Mouse (Mus musculus) intestine, embryonic 14.5 days (tissue): ENCODE measurements around the gene Vmn1r62. TPM values are rescaled to one million over a fixed set of nuclear protein-coding genes. Genes with fewer than 3 reads are reported as not detected.
"Not testable (repeated sequence)": the region's sequence is repeated elsewhere in the genome, so short reads cannot be mapped to it uniquely, and the experiment has no call there.

Experiments used
- ATAC-seq: fragments of 200-750 bp; cut with Nextera tagmentation; replicated peaks from 2 replicates; pipeline ENCODE4 v1.8.0; 2017; ENCODE audit warnings: low read depth, moderate number of reproducible peaks, moderate TSS enrichment, moderate library complexity; ENCODE audit not compliant: low FRiP score, low TSS enrichment
- DNase-seq: peaks from one replicate; pipeline ENCODE4 v3.0.0-alpha.2; 2018; ENCODE audit warnings: low spot score
- H3K27ac ChIP-seq: fragments of 300-500 bp; sonication (generic); 2 replicates; pipeline ENCODE4 v1.5.1; 2014; ENCODE audit warnings: low read depth, mild to moderate bottlenecking, control low read depth
- H3K27me3 ChIP-seq: fragments of 300-500 bp; sonication (generic); replicated peaks from 2 replicates; pipeline ENCODE4 v1.6.1; 2014; ENCODE audit warnings: low read length, control low read depth; ENCODE audit not compliant: control insufficient read depth, insufficient read depth
- H3K36me3 ChIP-seq: fragments of 300-500 bp; sonication (generic); 2 replicates; pipeline ENCODE4 v1.6.1; 2014; ENCODE audit warnings: low read length, control low read depth; ENCODE audit not compliant: control insufficient read depth, insufficient read depth
- H3K4me1 ChIP-seq: fragments of 300-500 bp; sonication (generic); replicated peaks from 2 replicates; pipeline ENCODE4 v1.6.1; 2014; ENCODE audit warnings: low read length, control low read depth, mixed read lengths; ENCODE audit not compliant: control insufficient read depth, insufficient read depth
- H3K4me2 ChIP-seq: fragments of 300-500 bp; sonication (generic); 2 replicates; pipeline ENCODE4 v1.6.1; 2014; ENCODE audit warnings: low read length
- H3K4me3 ChIP-seq: fragments of 300-500 bp; sonication (generic); 2 replicates; pipeline ENCODE4 v1.5.1; 2014; ENCODE audit warnings: low read depth, low read length, control low read depth, mixed read lengths
- H3K9ac ChIP-seq: fragments of 300-500 bp; sonication (generic); 2 replicates; pipeline ENCODE4 v1.6.1; 2014; ENCODE audit warnings: mild to moderate bottlenecking, low read length
- H3K9me3 ChIP-seq: fragments of 300-500 bp; sonication (generic); 2 replicates; pipeline ENCODE4 v1.6.1; 2016; ENCODE audit warnings: low read length, control low read depth; ENCODE audit not compliant: control insufficient read depth
- WGBS: fragments of 180-500 bp; shearing (Covaris S2); extraction: QIAGEN DNeasy Blood & Tissue Kit; methylation state at CpG from one replicate; pipeline ENCODE4 v1.1.7; 2014; 5-methylcytosine and 5-hydroxymethylcytosine counted together
- polyA plus RNA-seq: library from polyadenylated mRNA; unstranded; fragments of >200 nt; fragmentation: Nextera tagmentation; extraction: Ambion mirVana; gene quantifications from 2 replicates; pipeline ENCODE4 v1.2.1, GENCODE M21; 2014

The Vmn1r62 gene
- not detected in 2 replicates for polyA plus RNA-seq

DNA sequence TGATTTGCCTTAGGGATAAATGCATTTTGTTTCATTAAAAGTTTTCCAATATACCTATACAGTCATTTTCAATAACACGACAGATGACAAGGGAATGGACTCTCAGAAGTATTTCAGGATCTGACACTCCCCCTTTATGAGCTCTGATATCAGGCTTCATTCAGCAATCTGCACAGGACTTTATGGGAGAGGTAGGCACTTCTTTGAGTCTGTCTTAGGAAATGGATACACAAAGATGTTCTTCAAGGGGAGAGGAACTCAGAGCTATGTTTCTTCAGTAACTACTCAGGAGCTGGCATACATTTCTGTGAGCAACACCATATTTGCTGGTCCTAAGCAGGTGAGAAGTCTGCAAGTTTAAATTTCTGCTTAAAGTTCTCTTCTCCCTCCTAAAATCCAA is at the start of gene Vmn1r62:
Gene Vmn1r62 (plus strand): TSS at position 301 of the 400 bp plus-strand sequence.
- not testable (repeated sequence) for H3K9ac ChIP-seq, H3K4me2 ChIP-seq, ATAC-seq, H3K4me1 ChIP-seq, H3K27me3 ChIP-seq, H3K27ac ChIP-seq, H3K36me3 ChIP-seq, DNase-seq, H3K9me3 ChIP-seq, H3K4me3 ChIP-seq
- no CpG with 5 or more reads among the region's 1 CpGs for WGBS

Other genes with a start within 250 kb of the Vmn1r62 start
- not detected in 2 replicates for gene Vmn1r59, start 216.9 kb upstream of the Vmn1r62 start, polyA plus RNA-seq
- gene Vmn2r28, start 179.7 kb upstream of the Vmn1r62 start, polyA plus RNA-seq: not detected in 2 replicates
- not detected in 2 replicates for gene Vmn1r60, start 126.3 kb upstream of the Vmn1r62 start, polyA plus RNA-seq
- gene Vmn1r61, start 60.3 kb upstream of the Vmn1r62 start, polyA plus RNA-seq: not detected in 2 replicates
- gene Vmn1r63, start 131.8 kb downstream of the Vmn1r62 start, polyA plus RNA-seq: not detected in 2 replicates
- gene Vmn1r64, start 210.9 kb downstream of the Vmn1r62 start, polyA plus RNA-seq: not detected in 2 replicates